Mouse (Mus musculus) c-Kit-positive CD71-positive TER-119-negative erythroid progenitor cells, embryonic 14.5 days (primary cell): Measurements from ENCODE around the gene Mapkapk3.

ENCODE experiments used
- DNase-seq: peaks from one replicate; pipeline ENCODE4 v3.0.0-alpha.2; 2013; ENCODE audit warnings: low read depth

Mapkapk3 gene

GRCm38 (mm10) chr9:107288711-107289110 is 966 bp downstream of the Mapkapk3 start:
- DNase-seq, result no peak

GRCm38 (mm10) chr9:107288105-107288650 is 1.5 kb downstream of the Mapkapk3 start:
- DNase-seq, result no peak

GRCm38 (mm10) chr9:107287294-107287693 is 2.4 kb downstream of the Mapkapk3 start:
- no peak for DNase-seq

- DNase-seq, result no peak
These were observed 4.7 kb downstream of the Mapkapk3 start for GRCm38 (mm10) chr9:107285009-107285408.

- DNase-seq, result no peak
These were observed 6.7 kb downstream of the Mapkapk3 start for GRCm38 (mm10) chr9:107282951-107283350.

- DNase-seq, result no peak
These were observed 8.3 kb downstream of the Mapkapk3 start for GRCm38 (mm10) chr9:107281241-107281987.

GRCm38 (mm10) chr9:107280322-107281027 is 9.2 kb downstream of the Mapkapk3 start:
- no peak for DNase-seq

GRCm38 (mm10) chr9:107279378-107280321 is 10.0 kb downstream of the Mapkapk3 start:
- no peak for DNase-seq

GRCm38 (mm10) chr9:107278527-107279377 is 10.9 kb downstream of the Mapkapk3 start:
- no peak for DNase-seq

GRCm38 (mm10) chr9:107278126-107278525 is 11.6 kb downstream of the Mapkapk3 start:
- no peak for DNase-seq

GRCm38 (mm10) chr9:107277603-107278002 is 12.1 kb downstream of the Mapkapk3 start:
- DNase-seq, result no peak

- DNase-seq, result no peak
These were observed 14.0 kb downstream of the Mapkapk3 start for GRCm38 (mm10) chr9:107275710-107276109.

GRCm38 (mm10) chr9:107274751-107275150 is 14.9 kb downstream of the Mapkapk3 start:
- no peak for DNase-seq

- no peak for DNase-seq
These were observed 16.5 kb downstream of the Mapkapk3 start for GRCm38 (mm10) chr9:107273184-107273583.

GRCm38 (mm10) chr9:107272284-107272683 is 17.4 kb downstream of the Mapkapk3 start:
- DNase-seq, result no peak

- no peak for DNase-seq
These were observed 18.3 kb downstream of the Mapkapk3 start for GRCm38 (mm10) chr9:107271177-107271938.

GRCm38 (mm10) chr9:107269772-107270171 is 19.9 kb downstream of the Mapkapk3 start:
- DNase-seq, result no peak

- no peak for DNase-seq
These were observed 21.8 kb downstream of the Mapkapk3 start for GRCm38 (mm10) chr9:107267721-107268402.

- DNase-seq, result no peak
These were observed 22.6 kb downstream of the Mapkapk3 start for GRCm38 (mm10) chr9:107267028-107267427.

- no peak for DNase-seq
These were observed 24.9 kb downstream of the Mapkapk3 start for GRCm38 (mm10) chr9:107264731-107265130.
